Mouse (Mus musculus): Measurements from ENCODE around the gene Card19. TPM values are rescaled to one million over a fixed set of nuclear protein-coding genes. Genes with fewer than 3 reads are reported as not detected.
A peak's percentile ranks its signal among the peaks of the same experiment; 100 is the strongest.

Gene Card19
- polyA plus RNA-seq (2014; fragmentation: Nextera tagmentation; extraction: Ambion mirVana), result 17.1 and 18.0 TPM in 2 replicates

DNA sequence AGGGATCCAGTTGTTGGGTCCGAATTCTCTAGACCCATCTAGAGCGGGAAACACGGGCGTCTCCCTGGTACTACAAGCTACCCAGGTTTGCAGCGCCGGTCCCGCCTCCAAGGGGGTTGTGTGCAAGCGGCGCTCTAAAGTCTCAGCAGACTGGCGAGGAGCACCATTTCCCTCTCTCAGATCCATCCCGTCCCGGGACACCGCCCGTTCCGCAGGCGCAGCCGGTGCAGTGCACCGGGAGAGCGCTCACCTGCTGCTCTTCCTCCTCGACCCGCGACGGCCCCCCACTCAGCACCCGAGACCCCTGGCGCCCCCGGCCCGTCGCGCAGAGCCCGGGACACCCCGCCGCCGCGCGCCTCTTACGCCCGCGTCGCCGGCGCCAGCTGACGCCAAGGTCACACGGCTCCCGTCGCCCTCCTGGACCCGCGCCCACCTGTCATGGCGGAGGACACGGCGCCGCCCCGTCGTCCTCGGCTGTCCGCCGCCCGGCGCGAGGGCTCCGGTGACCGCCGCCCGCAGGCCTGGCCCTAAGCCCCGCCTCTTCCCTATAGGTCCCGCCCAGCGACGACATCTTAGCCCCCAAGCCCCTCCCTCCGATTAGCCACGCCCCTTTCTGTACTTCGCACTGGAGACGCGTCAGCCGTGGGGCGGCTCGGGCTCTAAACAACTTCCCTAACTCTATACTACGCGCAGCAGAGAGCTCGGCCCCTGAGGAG lies at the start of gene Card19:
Gene Card19, minus strand, starts transcription at position 534 of the 716 bp plus-strand sequence.
- no peaks in the 10 kb centered on the region for H3K9me3 ChIP-seq (ENCODE audit: control insufficient read depth, low read length)
- no peaks in the 10 kb centered on the region for H3K36me3 ChIP-seq (ENCODE audit: control insufficient read depth, insufficient read depth, low read length)
- H3K4me3 ChIP-seq (ENCODE audit: low read depth, low read length), result peak within 1 kb of the TSS; percentile 69
- no peak within 1 kb of the TSS for H3K27ac ChIP-seq (ENCODE audit: low read depth, low read length)
- H3K4me2 ChIP-seq, result peak within 1 kb of the TSS; percentile 80
- H3K27me3 ChIP-seq (ENCODE audit: control insufficient read depth, insufficient read depth, low read length), result peaks cover 11% of the 10 kb centered on the region
- H3K4me1 ChIP-seq (ENCODE audit: control insufficient read depth, insufficient read depth, low read length), result peaks cover 17% of the 10 kb centered on the region
- H3K9ac ChIP-seq (ENCODE audit: low read length), result peak within 1 kb of the TSS; percentile 67
- DNase-seq (ENCODE audit: low spot score, missing footprints), result peak; percentile 99
- peak; percentile 87 for ATAC-seq (ENCODE audit: low FRiP score)
- under 1% methylated on average over 77 of the region's 78 CpGs for WGBS

DNA sequence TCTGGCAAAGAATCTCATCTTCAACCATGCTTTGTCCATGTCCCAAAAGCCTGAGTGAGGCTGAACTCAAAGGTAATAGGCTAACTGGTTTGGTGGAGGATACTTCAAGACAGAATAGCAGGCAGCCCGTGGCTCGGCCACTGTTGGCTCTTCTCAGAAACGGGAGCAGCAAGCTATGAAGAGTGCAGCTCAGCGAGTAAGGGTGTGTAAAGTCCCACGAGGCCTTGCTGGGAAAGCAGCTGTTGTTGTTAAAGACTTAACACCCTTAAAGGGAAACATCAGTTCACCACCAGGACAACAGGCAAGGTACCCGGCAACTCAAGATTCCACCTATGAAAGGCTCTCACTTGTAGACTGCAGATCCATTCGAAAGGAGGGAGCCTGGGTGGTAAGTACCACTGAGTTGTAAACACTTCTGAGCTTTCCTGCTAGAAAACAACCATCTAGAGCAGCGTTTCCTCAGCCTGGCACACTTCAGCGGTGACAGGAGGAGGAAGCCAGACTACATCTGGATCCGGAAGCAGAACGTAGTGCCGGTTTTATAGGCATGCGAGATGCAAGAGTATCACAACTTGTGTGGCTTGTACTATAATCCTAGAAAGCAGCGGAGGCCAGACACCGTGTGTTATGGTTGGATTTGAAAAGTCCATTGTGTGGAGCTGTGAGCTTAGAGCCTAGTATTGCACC lies 44.3 kb upstream of the Card19 start:
- H3K9ac ChIP-seq (ENCODE audit: low read length), result no peak overlapping the region
- 87% methylated on average over 15 of the region's 15 CpGs for WGBS

DNA sequence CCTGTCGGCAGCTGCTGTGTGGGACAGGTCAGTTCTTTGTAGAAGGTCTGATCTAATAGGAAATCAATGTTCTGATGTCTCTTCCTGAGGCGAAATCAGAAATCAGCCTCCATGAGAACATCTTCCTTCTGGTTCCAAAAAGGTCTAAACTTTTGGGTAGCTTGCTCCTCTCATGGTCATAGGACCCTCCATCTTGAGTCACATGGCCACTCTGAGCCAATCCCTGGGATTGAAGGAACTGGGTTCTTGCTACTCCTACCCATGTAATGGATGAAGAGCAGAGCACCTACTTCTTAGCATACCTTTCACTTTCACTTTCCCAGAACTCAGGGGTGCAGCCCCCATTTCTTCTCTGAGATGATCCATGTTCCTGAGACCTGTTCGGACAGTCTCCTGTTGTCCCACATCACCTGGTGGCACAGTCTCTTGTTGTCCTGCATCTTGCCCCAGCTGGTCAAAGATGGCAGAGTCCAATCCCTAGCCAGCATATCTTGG lies 42.0 kb upstream of the Card19 start:
- Histone ChIP-seq H3K27ac (ENCODE audit: low read depth, low read length) (no peak overlapping the region), H3K9me3 (ENCODE audit: control insufficient read depth, low read length) (no peaks in the 10 kb centered on the region), H3K36me3 (ENCODE audit: control insufficient read depth, insufficient read depth, low read length) (no peaks in the 10 kb centered on the region), H3K9ac (ENCODE audit: low read length) (no peak overlapping the region), H3K4me2 (no peak overlapping the region), H3K4me3 (ENCODE audit: low read depth, low read length) (no peak overlapping the region), H3K4me1 (ENCODE audit: control insufficient read depth, insufficient read depth, low read length) (no peaks in the 10 kb centered on the region), H3K27me3 (ENCODE audit: control insufficient read depth, insufficient read depth, low read length) (no peaks in the 10 kb centered on the region)
- 88% methylated on average over 3 of the region's 3 CpGs for WGBS
- DNase-seq (ENCODE audit: low spot score, missing footprints) (no peak), ATAC-seq (ENCODE audit: low FRiP score) (no peak)

More for the DNA sequence above, 44.3 kb upstream of the Card19 start:
- Histone ChIP-seq H3K4me1 (ENCODE audit: control insufficient read depth, insufficient read depth, low read length) (no peaks in the 10 kb centered on the region), H3K27me3 (ENCODE audit: control insufficient read depth, insufficient read depth, low read length) (no peaks in the 10 kb centered on the region), H3K9me3 (ENCODE audit: control insufficient read depth, low read length) (no peaks in the 10 kb centered on the region), H3K4me2 (no peak overlapping the region), H3K36me3 (ENCODE audit: control insufficient read depth, insufficient read depth, low read length) (no peaks in the 10 kb centered on the region), H3K4me3 (ENCODE audit: low read depth, low read length) (no peak overlapping the region), H3K27ac (ENCODE audit: low read depth, low read length) (no peak overlapping the region)
- ATAC-seq (ENCODE audit: low FRiP score) (no peak), DNase-seq (ENCODE audit: low spot score, missing footprints) (no peak)

DNA sequence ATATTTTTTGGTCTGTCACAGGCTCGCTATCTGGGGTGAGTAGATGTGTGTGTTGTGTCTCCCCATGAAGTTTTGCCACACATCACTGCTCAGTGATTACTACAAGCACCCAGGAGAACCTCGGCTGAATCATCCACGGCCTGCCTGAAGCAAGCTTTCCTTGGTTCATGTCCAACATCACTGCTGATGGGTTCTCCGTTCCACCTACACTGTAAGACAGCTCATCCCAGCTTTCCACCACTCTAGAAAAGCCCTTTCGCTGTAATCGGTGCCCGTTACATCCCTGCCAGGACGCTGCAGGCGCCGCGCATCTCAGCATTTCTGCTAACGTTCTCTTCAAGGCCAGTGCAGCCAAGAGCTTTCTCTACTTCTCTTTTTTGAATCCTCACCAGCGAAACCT lies 36.9 kb upstream of the Card19 start:
- Histone ChIP-seq H3K4me1 (ENCODE audit: control insufficient read depth, insufficient read depth, low read length) (peaks cover 7% of the 10 kb centered on the region), H3K27me3 (ENCODE audit: control insufficient read depth, insufficient read depth, low read length) (peaks cover 10% of the 10 kb centered on the region), H3K9ac (ENCODE audit: low read length) (no peak overlapping the region), H3K36me3 (ENCODE audit: control insufficient read depth, insufficient read depth, low read length) (no peaks in the 10 kb centered on the region), H3K4me2 (no peak overlapping the region), H3K4me3 (ENCODE audit: low read depth, low read length) (no peak overlapping the region), H3K9me3 (ENCODE audit: control insufficient read depth, low read length) (no peaks in the 10 kb centered on the region), H3K27ac (ENCODE audit: low read depth, low read length) (no peak overlapping the region)
- WGBS, result 88% methylated on average over 13 of the region's 13 CpGs
- DNase-seq (ENCODE audit: low spot score, missing footprints) (no peak), ATAC-seq (ENCODE audit: low FRiP score) (no peak)

DNA sequence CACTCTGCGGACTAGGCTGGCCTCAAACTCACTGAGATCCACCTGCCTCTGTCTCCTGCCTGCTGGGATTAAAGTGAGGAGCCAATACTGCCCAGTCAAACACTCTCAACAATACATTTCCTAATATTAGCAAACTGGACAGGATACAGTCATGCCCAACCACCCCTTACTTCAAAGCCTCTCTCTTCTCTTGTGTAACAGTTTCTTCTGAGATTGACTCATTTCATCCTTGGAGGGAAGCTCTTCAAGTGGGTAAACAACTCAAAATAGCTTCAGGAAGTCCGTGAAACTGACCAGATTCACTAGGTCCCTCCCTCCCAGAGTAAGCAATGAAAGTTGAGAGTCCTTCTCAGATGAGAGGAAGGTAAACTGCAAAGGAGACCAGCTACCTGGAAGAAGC lies 36.3 kb upstream of the Card19 start:
- Histone ChIP-seq H3K27me3 (ENCODE audit: control insufficient read depth, insufficient read depth, low read length) (peaks cover 17% of the 10 kb centered on the region), H3K27ac (ENCODE audit: low read depth, low read length) (no peak overlapping the region), H3K4me2 (no peak overlapping the region), H3K9ac (ENCODE audit: low read length) (no peak overlapping the region), H3K36me3 (ENCODE audit: control insufficient read depth, insufficient read depth, low read length) (no peaks in the 10 kb centered on the region), H3K4me3 (ENCODE audit: low read depth, low read length) (no peak overlapping the region), H3K9me3 (ENCODE audit: control insufficient read depth, low read length) (no peaks in the 10 kb centered on the region), H3K4me1 (ENCODE audit: control insufficient read depth, insufficient read depth, low read length) (peaks cover 10% of the 10 kb centered on the region)
- no peak for DNase-seq (ENCODE audit: low spot score, missing footprints)
- ATAC-seq (ENCODE audit: low FRiP score), result no peak
- WGBS, result 74% methylated on average over 2 of the region's 2 CpGs

DNA sequence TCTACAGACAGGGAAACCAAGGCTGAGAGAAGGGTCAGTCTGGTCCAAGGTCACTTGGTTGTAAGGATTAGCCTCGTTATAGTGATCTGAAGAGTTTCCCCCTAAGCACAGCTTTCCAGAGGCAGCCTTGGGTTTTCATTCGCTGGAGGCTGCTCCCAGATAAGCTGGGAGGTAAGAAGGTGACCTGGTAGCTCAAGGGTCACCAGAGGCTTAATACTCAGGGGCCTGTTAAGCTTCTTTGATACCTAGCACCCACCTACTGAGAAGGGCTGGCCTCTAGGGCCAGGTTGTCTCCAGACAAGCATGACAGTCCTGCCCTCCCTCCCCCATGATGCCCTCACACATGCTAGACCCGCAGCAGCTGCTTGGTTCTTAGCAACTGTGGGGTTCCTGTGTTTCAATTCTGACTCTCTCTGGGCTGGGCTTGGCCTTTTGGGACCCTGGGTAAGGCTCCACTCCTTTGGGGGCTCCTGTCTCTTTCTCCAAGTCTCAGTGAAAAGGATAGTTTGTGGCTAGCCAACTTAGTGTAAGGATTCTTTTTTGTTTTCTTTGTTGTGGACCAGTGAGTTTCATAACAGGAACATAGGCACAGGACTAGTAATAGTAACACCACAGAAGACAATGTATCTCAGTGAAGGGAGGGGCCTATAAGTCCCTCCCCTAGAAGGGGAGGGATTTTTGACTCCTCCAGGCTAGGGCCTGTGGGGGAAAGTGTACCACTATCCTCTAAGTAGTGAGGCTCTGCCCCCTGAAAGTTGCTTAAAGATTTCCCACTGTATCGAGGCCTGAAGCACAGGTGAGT lies 35.1 kb upstream of the Card19 start:
- H3K4me3 ChIP-seq (ENCODE audit: low read depth, low read length), result no peak overlapping the region
- no peak for DNase-seq (ENCODE audit: low spot score, missing footprints)
- no peaks in the 10 kb centered on the region for H3K36me3 ChIP-seq (ENCODE audit: control insufficient read depth, insufficient read depth, low read length)
- H3K9me3 ChIP-seq (ENCODE audit: control insufficient read depth, low read length), result no peaks in the 10 kb centered on the region
- H3K4me1 ChIP-seq (ENCODE audit: control insufficient read depth, insufficient read depth, low read length), result peaks cover 10% of the 10 kb centered on the region
- 16% methylated on average over 4 of the region's 4 CpGs for WGBS
- no peak for ATAC-seq (ENCODE audit: low FRiP score)
- peaks cover 26% of the 10 kb centered on the region for H3K27me3 ChIP-seq (ENCODE audit: control insufficient read depth, insufficient read depth, low read length)
- H3K27ac ChIP-seq (ENCODE audit: low read depth, low read length), result no peak overlapping the region
- no peak overlapping the region for H3K4me2 ChIP-seq
- H3K9ac ChIP-seq (ENCODE audit: low read length), result no peak overlapping the region

DNA sequence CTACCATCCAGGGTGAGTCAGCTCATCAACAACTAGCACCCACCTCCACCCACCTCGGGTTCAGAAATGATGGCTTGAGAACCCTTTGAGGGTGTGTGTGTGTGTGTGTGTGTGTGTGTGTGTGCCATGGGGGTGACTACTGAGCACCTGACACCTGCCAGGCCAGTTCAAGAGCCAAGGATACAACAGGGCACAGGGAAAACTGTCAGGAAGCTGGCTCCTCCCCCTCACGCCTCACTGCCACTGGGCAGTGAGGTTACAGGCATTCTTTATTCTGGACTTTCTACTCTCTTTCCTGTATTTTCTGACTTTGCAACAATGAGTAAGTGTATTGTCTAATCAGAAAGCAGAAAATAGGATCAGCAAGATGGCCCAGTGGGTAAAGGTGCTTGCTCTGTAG lies 33.8 kb upstream of the Card19 start:
- no peak for ATAC-seq (ENCODE audit: low FRiP score)
- H3K4me3 ChIP-seq (ENCODE audit: low read depth, low read length), result no peak overlapping the region
- H3K9ac ChIP-seq (ENCODE audit: low read length), result no peak overlapping the region
- H3K27me3 ChIP-seq (ENCODE audit: control insufficient read depth, insufficient read depth, low read length), result peaks cover 26% of the 10 kb centered on the region
- WGBS, result 76% methylated on average over 2 of the region's 2 CpGs
- H3K4me1 ChIP-seq (ENCODE audit: control insufficient read depth, insufficient read depth, low read length), result peaks cover 10% of the 10 kb centered on the region
- DNase-seq (ENCODE audit: low spot score, missing footprints), result no peak
- H3K36me3 ChIP-seq (ENCODE audit: control insufficient read depth, insufficient read depth, low read length), result no peaks in the 10 kb centered on the region
- no peaks in the 10 kb centered on the region for H3K9me3 ChIP-seq (ENCODE audit: control insufficient read depth, low read length)
- H3K27ac ChIP-seq (ENCODE audit: low read depth, low read length), result no peak overlapping the region
- no peak overlapping the region for H3K4me2 ChIP-seq

DNA sequence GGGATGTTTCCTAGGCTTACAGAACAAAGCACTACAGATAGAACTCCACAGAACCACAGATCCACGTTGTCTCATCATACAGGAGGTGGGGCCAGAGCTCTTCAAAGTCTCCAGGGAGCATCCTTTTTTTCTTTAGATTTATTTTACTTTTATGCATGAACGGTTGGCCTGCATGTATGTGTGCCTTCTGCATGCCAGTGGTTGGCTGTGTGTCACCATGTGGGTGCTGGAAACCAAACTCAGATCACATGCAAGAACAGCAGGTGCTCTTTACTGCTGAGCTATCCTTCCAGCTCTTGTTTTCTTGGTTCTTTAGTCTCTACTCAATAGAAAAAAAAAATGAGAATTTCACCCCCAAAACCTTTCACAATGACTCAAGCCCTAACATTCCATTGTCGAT lies 33.1 kb upstream of the Card19 start:
- H3K4me1 ChIP-seq (ENCODE audit: control insufficient read depth, insufficient read depth, low read length), result peaks cover 10% of the 10 kb centered on the region
- no peak overlapping the region for H3K9ac ChIP-seq (ENCODE audit: low read length)
- ATAC-seq (ENCODE audit: low FRiP score) (no peak), DNase-seq (ENCODE audit: low spot score, missing footprints) (no peak)
- H3K27ac ChIP-seq (ENCODE audit: low read depth, low read length), result no peak overlapping the region
- no peaks in the 10 kb centered on the region for H3K9me3 ChIP-seq (ENCODE audit: control insufficient read depth, low read length)
- no peak overlapping the region for H3K4me2 ChIP-seq
- no peaks in the 10 kb centered on the region for H3K36me3 ChIP-seq (ENCODE audit: control insufficient read depth, insufficient read depth, low read length)
- peaks cover 26% of the 10 kb centered on the region for H3K27me3 ChIP-seq (ENCODE audit: control insufficient read depth, insufficient read depth, low read length)
- 67% methylated on average over 3 of the region's 3 CpGs for WGBS
- H3K4me3 ChIP-seq (ENCODE audit: low read depth, low read length), result no peak overlapping the region
